Mouse (Mus musculus) bone marrow, adult 2 months (tissue): ENCODE measurements around the gene Ntrk3. TPM values are rescaled to one million over a fixed set of nuclear protein-coding genes. Genes with fewer than 3 reads are reported as not detected.

Experiments used
- H3K27ac ChIP-seq: fragments of 200-500 bp; 2 replicates; pipeline ENCODE4 v1.5.1; 2012; ENCODE audit warnings: low read depth, mild to moderate bottlenecking, control low read depth, inconsistent platforms, low read length; ENCODE audit not compliant: control insufficient read depth, poor library complexity, insufficient read depth
- H3K4me1 ChIP-seq: fragments of 200-500 bp; 2 replicates; pipeline ENCODE4 v1.6.1; 2011; ENCODE audit warnings: low read length; ENCODE audit not compliant: control insufficient read depth, insufficient read depth
- H3K4me3 ChIP-seq: fragments of 200-500 bp; replicated peaks from 2 replicates; pipeline ENCODE3; 2011; ENCODE audit warnings: mild to moderate bottlenecking, low read depth, low read length, control low read depth; ENCODE audit not compliant: control insufficient read depth
- CTCF ChIP-seq: fragments of 200-500 bp; IDR thresholded peaks from 2 replicates; pipeline ENCODE4 v1.5.1; 2011; ENCODE audit warnings: low read length, control low read depth; ENCODE audit not compliant: control insufficient read depth, insufficient read depth
- POLR2A ChIP-seq: fragments of 200-500 bp; IDR thresholded peaks from 2 replicates; pipeline ENCODE4 v1.6.1; 2011; ENCODE audit warnings: low read depth, mild to moderate bottlenecking, control low read depth, low read length, borderline replicate concordance; ENCODE audit not compliant: control insufficient read depth
- WGBS: fragments of 180-500 bp; shearing (Covaris S2); methylation state at CpG from one replicate; pipeline ENCODE4 v1.1.7; 2018; 5-methylcytosine and 5-hydroxymethylcytosine counted together
- polyA plus RNA-seq: library from polyadenylated mRNA; stranded (reverse); fragments of >200 nt; gene quantifications from 2 replicates; pipeline ENCODE4 v1.2.4, GENCODE M21; 2011; ENCODE audit warnings: low replicate concordance; ENCODE audit not compliant: missing spikeins, insufficient read depth, insufficient read length

The Ntrk3 gene
- polyA plus RNA-seq, 1 experiment, result 1.0 TPM

- 14% methylated on average over 1 of the region's 1 CpGs for WGBS
- no peak overlapping the region for H3K27ac ChIP-seq
- H3K4me3 ChIP-seq, result no peak overlapping the region
- no peaks in the 10 kb centered on the region for H3K4me1 ChIP-seq
- TF ChIP-seq POLR2A (no peak), CTCF (no peak)
These were observed 554.4 kb downstream of the Ntrk3 start for GRCm38 (mm10) chr7:78183396-78183795.

GRCm38 (mm10) chr7:78179996-78180665 lies 557.7 kb downstream of the Ntrk3 start:
- no peak overlapping the region for H3K4me3 ChIP-seq
- no peaks in the 10 kb centered on the region for H3K4me1 ChIP-seq
- no peak for TF ChIP-seq CTCF
- no peak for TF ChIP-seq POLR2A
- 69% methylated on average over 4 of the region's 4 CpGs for WGBS
- no peak overlapping the region for H3K27ac ChIP-seq

DNA sequence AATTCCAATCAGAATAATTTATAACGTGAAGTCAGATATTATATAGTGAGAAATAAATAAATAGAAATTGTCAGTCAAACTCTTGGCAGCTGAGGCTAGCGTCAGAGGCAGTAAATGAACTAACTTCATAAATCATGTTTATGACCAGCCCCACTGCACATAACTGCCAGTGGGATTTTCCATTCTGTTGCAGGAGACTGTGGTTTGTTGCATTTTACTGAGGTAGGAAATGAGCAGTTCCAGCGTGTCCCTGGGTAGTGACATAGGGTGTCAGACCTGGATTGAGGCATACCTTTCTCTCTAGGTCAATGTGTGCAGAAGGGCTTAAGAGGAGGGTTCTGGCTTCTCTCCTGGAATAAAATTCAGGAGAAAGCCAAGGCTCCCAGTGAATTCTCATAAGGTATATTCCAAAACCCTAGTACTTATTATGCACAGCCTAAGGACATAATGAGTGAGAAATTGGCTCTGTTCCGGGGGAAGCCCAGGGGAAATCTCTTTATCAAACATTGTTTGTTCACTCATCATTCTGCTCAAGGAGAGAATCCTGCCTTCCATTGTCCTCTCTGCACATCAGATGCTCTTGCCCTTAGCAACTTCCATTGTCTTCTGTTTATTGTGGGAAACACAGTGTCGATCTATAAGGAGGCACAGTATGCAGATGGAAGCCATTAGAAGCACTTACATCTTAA lies 565.4 kb downstream of the Ntrk3 start:
- no peak for TF ChIP-seq POLR2A
- TF ChIP-seq CTCF, result no peak
- 71% methylated on average over 5 of the region's 5 CpGs for WGBS
- H3K4me1 ChIP-seq, result no peaks in the 10 kb centered on the region

GRCm38 (mm10) chr7:78165466-78165865 lies 572.3 kb downstream of the Ntrk3 start:
- WGBS, result 67% methylated on average over 1 of the region's 1 CpGs
- TF ChIP-seq POLR2A, result no peak
- TF ChIP-seq CTCF, result no peak
- Histone ChIP-seq H3K4me3 (no peak overlapping the region), H3K4me1 (no peaks in the 10 kb centered on the region), H3K27ac (no peak overlapping the region)

More for the DNA sequence above, 565.4 kb downstream of the Ntrk3 start:
- Histone ChIP-seq H3K27ac (no peak overlapping the region), H3K4me3 (no peak overlapping the region)

- Histone ChIP-seq H3K27ac (no peak overlapping the region), H3K4me1 (no peaks in the 10 kb centered on the region), H3K4me3 (no peak overlapping the region)
- WGBS, result 75% methylated on average over 2 of the region's 2 CpGs
- no peak for TF ChIP-seq POLR2A
- TF ChIP-seq CTCF, result no peak
These were observed 579.9 kb downstream of the Ntrk3 start for GRCm38 (mm10) chr7:78157946-78158345.

DNA sequence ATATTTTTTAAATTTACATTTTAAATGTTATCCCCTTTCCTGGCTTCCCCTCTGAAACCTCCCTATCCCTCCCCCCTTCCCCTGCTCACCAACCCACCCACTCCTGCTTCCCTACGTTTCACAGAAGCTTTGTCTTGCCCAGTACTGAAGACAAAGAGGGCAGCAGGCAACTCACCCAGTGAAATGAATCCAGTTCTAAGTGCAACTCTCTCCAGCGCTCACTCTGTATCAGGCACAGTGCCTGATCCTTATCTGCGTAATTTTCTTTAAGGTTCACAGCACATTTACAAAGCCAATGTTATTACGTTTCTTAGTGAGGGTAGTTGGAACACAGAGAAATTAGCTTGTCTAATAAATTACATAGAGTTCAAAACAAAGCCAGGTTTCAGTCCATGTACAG lies 592.6 kb downstream of the Ntrk3 start:
- WGBS, result 59% methylated on average over 4 of the region's 4 CpGs
- H3K27ac ChIP-seq, result no peak overlapping the region
- TF ChIP-seq POLR2A, result no peak
- no peak for TF ChIP-seq CTCF
- H3K4me1 ChIP-seq, result no peaks in the 10 kb centered on the region
- no peak overlapping the region for H3K4me3 ChIP-seq

- H3K4me3 ChIP-seq, result no peak overlapping the region
- no peaks in the 10 kb centered on the region for H3K4me1 ChIP-seq
- TF ChIP-seq POLR2A (no peak), CTCF (no peak)
- no peak overlapping the region for H3K27ac ChIP-seq
- 73% methylated on average over 3 of the region's 3 CpGs for WGBS
These were observed 593.0 kb downstream of the Ntrk3 start for GRCm38 (mm10) chr7:78144849-78145248.

GRCm38 (mm10) chr7:78129966-78130365 lies 607.8 kb downstream of the Ntrk3 start:
- TF ChIP-seq POLR2A (no peak), CTCF (no peak)
- WGBS, result 78% methylated on average over 1 of the region's 1 CpGs

More at GRCm38 (mm10) chr7:78129966-78130365, 607.8 kb downstream of the Ntrk3 start:
- Histone ChIP-seq H3K4me3 (no peak overlapping the region), H3K4me1 (no peaks in the 10 kb centered on the region), H3K27ac (no peak overlapping the region)

Other genes starting within 250 kb of the Ntrk3 start
- 20.0 and 24.7 TPM in 2 replicates for gene Mrps11, start 45.1 kb upstream of the Ntrk3 start, polyA plus RNA-seq
- 11.2 and 21.5 TPM in 2 replicates for gene Mrpl46, start 45.5 kb upstream of the Ntrk3 start, polyA plus RNA-seq
- gene Det1, start 109.3 kb upstream of the Ntrk3 start, polyA plus RNA-seq, result 5.2 and 6.0 TPM in 2 replicates
- gene Aen, start 157.8 kb upstream of the Ntrk3 start, polyA plus RNA-seq, result 15.9 and 41.8 TPM in 2 replicates
- gene Isg20, start 175.4 kb upstream of the Ntrk3 start, polyA plus RNA-seq, result 159 and 207 TPM in 2 replicates